Mouse (Mus musculus): ENCODE results near the gene Tram2.
A peak's percentile ranks its signal among the peaks of the same experiment; 100 is the strongest.

Gene Tram2

DNA sequence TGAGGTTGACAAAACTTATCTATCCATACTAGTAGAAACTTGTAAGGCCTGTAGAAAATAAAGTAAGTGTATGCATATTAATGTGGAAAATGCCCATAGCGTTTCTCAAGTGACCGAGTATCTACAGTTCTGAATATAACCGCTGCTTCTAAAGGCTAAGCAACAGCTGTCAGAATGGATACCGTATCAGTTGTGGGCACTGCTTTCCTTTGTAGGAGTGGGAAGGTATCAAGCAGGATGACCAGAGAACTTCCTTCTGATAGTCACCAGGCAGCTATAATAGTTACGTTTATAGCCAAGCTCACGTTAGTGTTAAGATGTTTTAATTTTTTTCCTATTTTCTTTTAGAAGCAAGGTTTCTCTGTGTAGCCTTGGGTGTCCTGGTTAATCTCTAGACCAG lies 105.6 kb downstream of the Tram2 start:
- DNase-seq (ENCODE audit: low spot score in 2 of 2), result no peak

DNA sequence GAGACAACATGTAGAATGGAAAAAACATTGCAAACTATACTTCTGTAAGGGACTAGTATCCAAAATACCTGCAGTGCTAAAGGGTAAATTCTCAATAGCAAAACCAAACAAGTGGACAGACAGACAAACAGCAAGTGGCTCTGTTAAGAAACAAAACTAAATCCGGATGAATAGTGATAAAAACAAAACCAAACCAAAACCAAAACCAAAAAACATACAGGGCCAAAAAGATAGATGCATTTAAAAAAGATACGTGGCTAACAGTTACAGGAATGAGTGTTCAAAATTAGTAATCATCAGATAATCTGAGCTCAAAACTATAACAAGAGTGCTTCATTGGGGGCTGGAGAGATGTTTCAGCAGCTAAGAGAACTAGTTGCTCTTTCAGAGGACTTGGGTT lies 109.4 kb downstream of the Tram2 start:
- DNase-seq (ENCODE audit: low spot score in 2 of 2), result no peak

DNA sequence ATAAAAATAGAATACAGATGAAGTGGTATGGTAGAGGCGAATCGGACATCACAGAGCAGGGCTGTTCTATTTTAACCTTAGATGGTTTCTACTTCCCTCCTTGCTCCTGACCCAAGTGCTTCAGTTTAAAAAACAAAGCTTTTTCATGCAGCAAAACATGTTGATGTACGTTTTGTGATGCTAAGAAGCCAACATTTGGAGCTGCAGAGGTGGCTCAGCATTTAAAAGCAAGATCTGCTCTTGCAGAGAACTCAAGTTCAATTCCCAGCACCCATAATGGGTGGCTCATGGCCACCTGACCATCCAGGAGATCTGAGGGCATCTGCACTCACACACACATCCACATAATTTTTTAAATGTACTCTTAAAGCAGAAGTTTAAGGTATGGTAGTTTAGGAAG lies 124.2 kb downstream of the Tram2 start:
- no peak for DNase-seq (ENCODE audit: low spot score in 2 of 2)

DNA sequence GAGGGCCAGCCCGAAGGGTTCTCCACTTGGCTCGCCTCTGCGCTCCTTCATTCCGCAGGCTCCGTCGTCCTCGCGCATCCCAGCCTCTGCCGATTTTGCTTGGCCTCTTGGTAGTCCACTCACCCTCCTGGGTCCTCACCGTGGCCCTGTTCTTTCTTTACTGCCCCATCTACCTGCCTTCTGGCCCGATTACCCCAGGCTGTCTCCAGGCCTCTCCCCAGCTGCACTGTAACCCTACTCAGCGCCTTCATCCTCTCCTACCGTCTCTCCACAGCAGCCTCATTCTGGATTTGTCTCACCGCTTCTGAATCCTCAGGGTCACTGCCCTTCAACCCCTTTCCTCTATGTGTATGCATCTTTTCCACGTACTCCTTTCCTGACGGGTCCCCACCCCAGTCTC lies 127.2 kb downstream of the Tram2 start:
- no peak for DNase-seq (ENCODE audit: low spot score in 2 of 2)

DNA sequence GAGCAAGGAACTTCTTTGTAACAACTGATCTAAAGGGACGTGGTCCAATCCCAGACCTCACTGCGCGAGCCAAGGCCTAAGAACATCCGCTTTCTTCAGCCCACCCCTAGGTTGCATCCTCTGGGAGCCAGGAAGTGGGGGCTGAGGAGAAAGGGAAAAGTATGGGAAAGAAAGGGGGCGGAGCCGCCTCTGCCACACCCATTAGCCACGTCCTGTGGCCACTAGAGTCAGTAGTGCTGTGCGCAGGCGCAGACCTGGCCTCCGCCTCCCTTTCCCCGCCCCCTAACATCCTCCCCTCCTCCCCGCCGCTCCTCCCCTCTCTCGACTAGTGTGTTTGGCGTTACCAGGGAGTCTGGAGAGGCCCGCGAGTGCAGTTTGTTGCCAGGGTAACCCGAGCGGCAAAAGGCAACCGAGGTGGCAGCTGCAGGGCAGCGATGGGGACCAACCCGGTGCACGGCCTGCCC lies 127.7 kb downstream of the Tram2 start, which contains the start of gene Efhc1:
Gene Efhc1, plus strand, starts transcription at position 327 of the 464 bp plus-strand sequence.
- DNase-seq (ENCODE audit: low spot score in 2 of 2), result peak; percentile 80 to 90

Data from urinary bladder, adult 18-20 months (tissue).